Mouse (Mus musculus): Measurements from ENCODE around the gene Selenoo.

- TF ChIP-seq CTCF (IDR thresholded peaks at IDR 0.05; ENCODE audit: extremely low read depth, insufficient read depth, low read length) (no peak), POLR2A (IDR thresholded peaks at IDR 0.05; ENCODE audit: extremely low read depth, insufficient read depth, low read length) (no peak)
Observed at GRCm38 (mm10) chr15:89060032-89060681, 28.7 kb upstream of the Selenoo start.
